Mouse (Mus musculus) retina, postnatal 1 day (tissue): ENCODE results near the gene Proser3.

Source experiments
- DNase-seq: peaks from one replicate; pipeline ENCODE4 v3.0.0-alpha.2; 2012

Proser3 gene

GRCm38 (mm10) chr7:30572969-30573368 lies 20.9 kb upstream of the Proser3 start:
- DNase-seq, result no peak

- DNase-seq, result no peak
Measured at GRCm38 (mm10) chr7:30572389-30572788, 20.3 kb upstream of the Proser3 start.

- DNase-seq, result no peak
Measured at GRCm38 (mm10) chr7:30567555-30567954, 15.5 kb upstream of the Proser3 start.

GRCm38 (mm10) chr7:30566033-30566432 lies 13.9 kb upstream of the Proser3 start:
- DNase-seq, result no peak

- DNase-seq, result no peak
Measured at GRCm38 (mm10) chr7:30564970-30565571, 13.0 kb upstream of the Proser3 start, which contains the start of gene Igflr1. Gene Igflr1, plus strand, starts transcription at chr7:30565427.

GRCm38 (mm10) chr7:30563906-30564280 lies 11.8 kb upstream of the Proser3 start:
- DNase-seq, result no peak

- peak; percentile 99 for DNase-seq
Measured at GRCm38 (mm10) chr7:30563117-30563905, 11.2 kb upstream of the Proser3 start, which contains the start of the genes U2af1l4, Gm49396 and Psenen. Gene U2af1l4, plus strand, starts transcription at chr7:30563301. Gene Gm49396, plus strand, starts transcription at chr7:30563344. Gene Psenen, minus strand, starts transcription at chr7:30563627.

- DNase-seq, result no peak
Measured at GRCm38 (mm10) chr7:30562526-30563116, 10.5 kb upstream of the Proser3 start.

- no peak for DNase-seq
Measured at GRCm38 (mm10) chr7:30560296-30560695, 8.2 kb upstream of the Proser3 start.

- DNase-seq, result peak; percentile 99
Measured at GRCm38 (mm10) chr7:30559443-30559954, 7.4 kb upstream of the Proser3 start, which contains the start of gene Lin37. Gene Lin37, minus strand, starts transcription at chr7:30559838.

GRCm38 (mm10) chr7:30558656-30559442 lies 6.8 kb upstream of the Proser3 start:
- DNase-seq, result no peak

- DNase-seq, result no peak
Measured at GRCm38 (mm10) chr7:30557901-30558514, 5.9 kb upstream of the Proser3 start.

GRCm38 (mm10) chr7:30556894-30557536 lies 4.9 kb upstream of the Proser3 start:
- peak; percentile 35 for DNase-seq

- no peak for DNase-seq
Measured at GRCm38 (mm10) chr7:30553810-30554584, 1.9 kb upstream of the Proser3 start.

GRCm38 (mm10) chr7:30553021-30553589 lies 1.0 kb upstream of the Proser3 start:
- peak; percentile 64 for DNase-seq

- no peak for DNase-seq
Measured at GRCm38 (mm10) chr7:30551445-30552101, 526 bp downstream of the Proser3 start.

GRCm38 (mm10) chr7:30550603-30551002 lies 1.5 kb downstream of the Proser3 start:
- DNase-seq, result no peak

GRCm38 (mm10) chr7:30549880-30550279 lies 2.2 kb downstream of the Proser3 start:
- DNase-seq, result no peak

GRCm38 (mm10) chr7:30544327-30544726 lies 7.8 kb downstream of the Proser3 start:
- DNase-seq, result no peak

GRCm38 (mm10) chr7:30540572-30540971 lies 11.5 kb downstream of the Proser3 start:
- no peak for DNase-seq
